Mouse (Mus musculus): ENCODE results near the gene Lcor. TPM values are rescaled to one million over a fixed set of nuclear protein-coding genes. Genes with fewer than 3 reads are reported as not detected.

Gene Lcor
- polyA plus RNA-seq, 1 experiment from 2014 or later, result 8.3 TPM

- Histone ChIP-seq H3K4me2 (no peak overlapping the region), H3K9me3 (replicated peaks) (no peaks in the 10 kb centered on the region), H3K27ac (no peak overlapping the region), H3K4me1 (replicated peaks) (peaks cover 2% of the 10 kb centered on the region; the same call in 1 of the 2 replicates), H3K36me3 (no peaks in the 10 kb centered on the region), H3K9ac (no peak overlapping the region), H3K4me3 (no peak overlapping the region), H3K27me3 (peaks cover 6% of the 10 kb centered on the region; the same call in 1 of the 2 replicates)
- WGBS, result 69% methylated on average over 2 of the region's 2 CpGs
- ATAC-seq (replicated peaks; ENCODE audit: insufficient number of reproducible peaks, insufficient read depth, low FRiP score, low read depth), result no peak
Observed at GRCm38 (mm10) chr19:41447760-41448159, 34.7 kb upstream of the Lcor start.

- Histone ChIP-seq H3K27me3 (no peaks in the 10 kb centered on the region), H3K27ac (no peak overlapping the region), H3K36me3 (no peaks in the 10 kb centered on the region), H3K4me2 (no peak overlapping the region), H3K4me3 (no peak overlapping the region), H3K9me3 (replicated peaks) (no peaks in the 10 kb centered on the region), H3K4me1 (replicated peaks) (peaks cover 2% of the 10 kb centered on the region; the same call in 1 of the 2 replicates), H3K9ac (no peak overlapping the region)
- WGBS, result 57% methylated on average over 7 of the region's 7 CpGs
- ATAC-seq (replicated peaks; ENCODE audit: insufficient number of reproducible peaks, insufficient read depth, low FRiP score, low read depth), result no peak
Observed at GRCm38 (mm10) chr19:41449415-41450075, 32.9 kb upstream of the Lcor start.

GRCm38 (mm10) chr19:41452166-41452565 lies 30.3 kb upstream of the Lcor start:
- no peak for ATAC-seq (replicated peaks; ENCODE audit: insufficient number of reproducible peaks, insufficient read depth, low FRiP score, low read depth)
- no peak overlapping the region for H3K4me2 ChIP-seq
- H3K4me1 ChIP-seq (replicated peaks), result peaks cover 2% of the 10 kb centered on the region; the same call in 1 of the 2 replicates
- H3K27ac ChIP-seq, result no peak overlapping the region
- no peaks in the 10 kb centered on the region for H3K27me3 ChIP-seq
- H3K9me3 ChIP-seq (replicated peaks), result no peaks in the 10 kb centered on the region
- H3K36me3 ChIP-seq, result no peaks in the 10 kb centered on the region
- no peak overlapping the region for H3K4me3 ChIP-seq
- H3K9ac ChIP-seq, result no peak overlapping the region
- WGBS, result 10% methylated on average over 3 of the region's 3 CpGs

DNA sequence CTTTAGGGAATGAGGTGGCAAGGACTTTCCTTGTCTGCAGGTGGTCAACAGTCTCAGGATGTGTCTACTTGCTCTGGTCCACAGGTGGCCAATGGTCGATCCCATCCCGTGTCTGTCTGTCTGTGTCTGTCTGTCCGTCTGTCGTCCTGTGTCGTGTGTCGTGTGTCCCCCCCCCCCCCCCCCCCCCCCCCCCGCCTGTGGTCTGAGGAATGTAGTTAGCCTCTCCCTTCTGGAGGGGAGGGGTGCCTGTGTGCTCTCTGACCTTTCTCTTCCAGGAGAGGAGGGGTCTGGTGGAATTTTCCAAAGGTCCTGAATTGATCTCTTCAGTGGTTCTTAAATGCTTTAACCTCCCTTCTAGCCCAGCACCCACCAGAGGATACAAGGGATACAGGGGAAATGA lies 27.8 kb upstream of the Lcor start:
- Histone ChIP-seq H3K9me3 (replicated peaks) (no peaks in the 10 kb centered on the region), H3K27me3 (no peaks in the 10 kb centered on the region), H3K36me3 (no peaks in the 10 kb centered on the region), H3K9ac (no peak overlapping the region), H3K4me3 (no peak overlapping the region), H3K4me1 (replicated peaks) (peaks cover 2% of the 10 kb centered on the region; the same call in 1 of the 2 replicates), H3K4me2 (no peak overlapping the region), H3K27ac (no peak overlapping the region)
- ATAC-seq (replicated peaks; ENCODE audit: insufficient number of reproducible peaks, insufficient read depth, low FRiP score, low read depth), result no peak
- 74% methylated on average over 6 of the region's 7 CpGs for WGBS

GRCm38 (mm10) chr19:41455091-41455626 lies 27.3 kb upstream of the Lcor start:
- Histone ChIP-seq H3K4me3 (no peak overlapping the region), H3K27ac (no peak overlapping the region), H3K4me2 (no peak overlapping the region), H3K9ac (no peak overlapping the region), H3K4me1 (replicated peaks) (peaks cover 2% of the 10 kb centered on the region; the same call in 1 of the 2 replicates), H3K27me3 (no peaks in the 10 kb centered on the region), H3K9me3 (replicated peaks) (no peaks in the 10 kb centered on the region), H3K36me3 (no peaks in the 10 kb centered on the region)
- 56% methylated on average over 6 of the region's 6 CpGs for WGBS
- ATAC-seq (replicated peaks; ENCODE audit: insufficient number of reproducible peaks, insufficient read depth, low FRiP score, low read depth), result no peak

GRCm38 (mm10) chr19:41457181-41457580 lies 25.3 kb upstream of the Lcor start:
- Histone ChIP-seq H3K27me3 (no peaks in the 10 kb centered on the region), H3K9me3 (replicated peaks) (no peaks in the 10 kb centered on the region), H3K36me3 (no peaks in the 10 kb centered on the region), H3K4me2 (no peak overlapping the region), H3K4me3 (no peak overlapping the region), H3K4me1 (replicated peaks) (peaks cover 1% of the 10 kb centered on the region; the same call in 1 of the 2 replicates), H3K9ac (no peak overlapping the region), H3K27ac (no peak overlapping the region)
- 77% methylated on average over 5 of the region's 5 CpGs for WGBS
- no peak for ATAC-seq (replicated peaks; ENCODE audit: insufficient number of reproducible peaks, insufficient read depth, low FRiP score, low read depth)

GRCm38 (mm10) chr19:41462166-41462735 lies 20.2 kb upstream of the Lcor start:
- WGBS, result 77% methylated on average over 9 of the region's 9 CpGs
- ATAC-seq (replicated peaks; ENCODE audit: insufficient number of reproducible peaks, insufficient read depth, low FRiP score, low read depth), result no peak
- H3K9ac ChIP-seq, result no peak overlapping the region
- H3K36me3 ChIP-seq, result no peaks in the 10 kb centered on the region
- H3K4me1 ChIP-seq (replicated peaks), result no peaks in the 10 kb centered on the region
- no peaks in the 10 kb centered on the region for H3K9me3 ChIP-seq (replicated peaks)
- no peak overlapping the region for H3K27ac ChIP-seq
- H3K27me3 ChIP-seq, result no peaks in the 10 kb centered on the region
- H3K4me2 ChIP-seq, result no peak overlapping the region
- no peak overlapping the region for H3K4me3 ChIP-seq

GRCm38 (mm10) chr19:41463841-41464240 lies 18.6 kb upstream of the Lcor start:
- no peaks in the 10 kb centered on the region for H3K4me1 ChIP-seq (replicated peaks)
- H3K9me3 ChIP-seq (replicated peaks), result no peaks in the 10 kb centered on the region
- no peak overlapping the region for H3K27ac ChIP-seq
- WGBS, result 89% methylated on average over 5 of the region's 5 CpGs
- no peak for ATAC-seq (replicated peaks; ENCODE audit: insufficient number of reproducible peaks, insufficient read depth, low FRiP score, low read depth)
- no peak overlapping the region for H3K4me2 ChIP-seq
- no peaks in the 10 kb centered on the region for H3K27me3 ChIP-seq
- no peak overlapping the region for H3K4me3 ChIP-seq
- no peak overlapping the region for H3K9ac ChIP-seq
- H3K36me3 ChIP-seq, result no peaks in the 10 kb centered on the region

- no peaks in the 10 kb centered on the region for H3K4me1 ChIP-seq (replicated peaks)
- H3K9ac ChIP-seq, result no peak overlapping the region
- ATAC-seq (replicated peaks; ENCODE audit: insufficient number of reproducible peaks, insufficient read depth, low FRiP score, low read depth), result no peak
- WGBS, result 79% methylated on average over 3 of the region's 3 CpGs
- H3K27ac ChIP-seq, result no peak overlapping the region
- H3K9me3 ChIP-seq (replicated peaks), result no peaks in the 10 kb centered on the region
- H3K4me3 ChIP-seq, result no peak overlapping the region
- no peak overlapping the region for H3K4me2 ChIP-seq
- H3K36me3 ChIP-seq, result no peaks in the 10 kb centered on the region
- H3K27me3 ChIP-seq, result no peaks in the 10 kb centered on the region
Observed at GRCm38 (mm10) chr19:41466475-41466874, 16.0 kb upstream of the Lcor start.

GRCm38 (mm10) chr19:41473566-41474135 lies 8.8 kb upstream of the Lcor start:
- Histone ChIP-seq H3K36me3 (no peaks in the 10 kb centered on the region), H3K4me2 (no peak overlapping the region), H3K4me3 (no peak overlapping the region), H3K4me1 (replicated peaks) (no peaks in the 10 kb centered on the region), H3K9ac (no peak overlapping the region), H3K9me3 (replicated peaks) (no peaks in the 10 kb centered on the region), H3K27me3 (no peaks in the 10 kb centered on the region), H3K27ac (no peak overlapping the region)
- ATAC-seq (replicated peaks; ENCODE audit: insufficient number of reproducible peaks, insufficient read depth, low FRiP score, low read depth), result no peak
- 87% methylated on average over 7 of the region's 7 CpGs for WGBS

DNA sequence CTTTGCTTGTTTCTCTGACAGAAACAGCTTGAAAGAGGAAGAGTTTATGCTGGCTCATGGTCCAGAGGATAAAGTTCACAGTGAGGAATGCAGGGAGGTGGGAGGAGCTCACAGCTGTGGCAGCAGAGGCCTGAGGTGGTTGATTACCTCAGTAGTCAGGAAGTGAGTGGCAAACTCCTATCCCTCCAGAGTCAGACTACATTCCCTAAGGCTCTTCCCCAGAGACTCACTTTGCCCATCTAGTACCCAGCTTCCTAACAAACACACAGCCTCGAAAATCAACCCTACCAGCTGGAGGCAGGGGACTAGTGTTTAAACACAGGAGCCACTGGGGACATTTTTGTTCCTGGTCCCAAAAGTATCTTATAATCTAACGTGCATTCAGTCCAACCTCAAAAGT lies 7.5 kb upstream of the Lcor start:
- Histone ChIP-seq H3K4me2 (no peak overlapping the region), H3K36me3 (no peaks in the 10 kb centered on the region), H3K4me1 (replicated peaks) (no peaks in the 10 kb centered on the region), H3K4me3 (no peak overlapping the region), H3K27me3 (no peaks in the 10 kb centered on the region), H3K9ac (no peak overlapping the region), H3K9me3 (replicated peaks) (no peaks in the 10 kb centered on the region), H3K27ac (no peak overlapping the region)
- WGBS, result 58% methylated on average over 2 of the region's 2 CpGs
- no peak for ATAC-seq (replicated peaks; ENCODE audit: insufficient number of reproducible peaks, insufficient read depth, low FRiP score, low read depth)
